Mouse (Mus musculus) gastrocnemius, adult 2 months (tissue): ENCODE measurements at regions not wholly inside any gene's neighbourhood (a gene's known extent, or its start where the extent isn't known, plus 50 kb on each side); places are given as distances from the start of the nearest gene placed in this dataset.

Experiments used
- DNase-seq: peaks from one replicate; pipeline ENCODE4 v3.0.0; 2022
- H3K27ac ChIP-seq: fragments of 200-600 bp; 2 replicates; pipeline ENCODE4 v1.8.1; 2022; ENCODE audit warnings: mild to moderate bottlenecking
- H3K4me3 ChIP-seq: fragments of 200-600 bp; 2 replicates; pipeline ENCODE4 v1.8.1; 2022; ENCODE audit warnings: mild to moderate bottlenecking, moderate library complexity
- CTCF ChIP-seq: fragments of 200-600 bp; IDR thresholded peaks from 2 replicates; pipeline ENCODE4 v1.8.1; 2022; ENCODE audit warnings: antibody characterized with exemption, mild to moderate bottlenecking, moderate library complexity
- intact Hi-C: fragments of 180-260 bp; cut with DNase I; formaldehyde crosslinking; loops from one replicate; pipeline ENCODE4 v1.15.1; 2025

- no peak for TF ChIP-seq CTCF
- Histone ChIP-seq H3K4me3 (no peak overlapping the region), H3K27ac (no peak overlapping the region)
- DNase-seq: no peak
- intact Hi-C loops: no loop called here
These were observed 81.1 kb upstream of the Vwde start for GRCm38 (mm10) chr6:13305873-13306272.

- no peak overlapping the region for H3K4me3 ChIP-seq
- intact Hi-C loops: no loop called here
- no peak overlapping the region for H3K27ac ChIP-seq
- DNase-seq: no peak
- TF ChIP-seq CTCF: no peak
These were observed 73.4 kb upstream of the Vwde start for GRCm38 (mm10) chr6:13298171-13298570.

- intact Hi-C loops: no loop called here
- Histone ChIP-seq H3K27ac (no peak overlapping the region), H3K4me3 (no peak overlapping the region)
- TF ChIP-seq CTCF: no peak
- no peak for DNase-seq
These were observed 72.3 kb upstream of the Vwde start for GRCm38 (mm10) chr6:13297110-13297509.

- intact Hi-C loops: no loop called here
- no peak for DNase-seq
- TF ChIP-seq CTCF: no peak
- no peak overlapping the region for H3K4me3 ChIP-seq
- no peak overlapping the region for H3K27ac ChIP-seq
These were observed 71.3 kb upstream of the Vwde start for GRCm38 (mm10) chr6:13296041-13296440.

GRCm38 (mm10) chr6:13294393-13294792 is 69.6 kb upstream of the Vwde start:
- intact Hi-C loops: no loop called here
- TF ChIP-seq CTCF: no peak
- no peak overlapping the region for H3K4me3 ChIP-seq
- no peak for DNase-seq
- H3K27ac ChIP-seq: no peak overlapping the region

- intact Hi-C loops: loop anchor here (10.0 kb wide), 1 partner anchor 974 kb away; no protein-coding TSS in a partner anchor
These were observed 63.7 kb upstream of the Vwde start for GRCm38 (mm10) chr6:13288500-13288899.

GRCm38 (mm10) chr6:13287812-13288211 is 63.0 kb upstream of the Vwde start:
- no peak for TF ChIP-seq CTCF
- intact Hi-C loops: loop anchor here (10.0 kb wide), 1 partner anchor 973 kb away; no protein-coding TSS in a partner anchor
- Histone ChIP-seq H3K27ac (no peak overlapping the region), H3K4me3 (no peak overlapping the region)
- DNase-seq: no peak

More at GRCm38 (mm10) chr6:13288500-13288899, 63.7 kb upstream of the Vwde start:
- no peak for TF ChIP-seq CTCF
- Histone ChIP-seq H3K4me3 (no peak overlapping the region), H3K27ac (no peak overlapping the region)
- no peak for DNase-seq

GRCm38 (mm10) chr6:13286542-13287273 is 61.9 kb upstream of the Vwde start:
- no peak overlapping the region for H3K27ac ChIP-seq
- no peak overlapping the region for H3K4me3 ChIP-seq
- no peak for DNase-seq
- TF ChIP-seq CTCF: peak; percentile 14; the same call in 1 of the 2 replicates
- intact Hi-C loops: loop anchor here (10.0 kb wide), 1 partner anchor 972 kb away; no protein-coding TSS in a partner anchor

- no peak overlapping the region for H3K27ac ChIP-seq
- H3K4me3 ChIP-seq: no peak overlapping the region
- intact Hi-C loops: loop anchor here (10.0 kb wide), 1 partner anchor 966 kb away; no protein-coding TSS in a partner anchor
- TF ChIP-seq CTCF: peak; percentile 85
- no peak for DNase-seq
These were observed 56.1 kb upstream of the Vwde start for GRCm38 (mm10) chr6:13280835-13281234.
